Mouse (Mus musculus) forebrain, embryonic 16.5 days (tissue): ENCODE results near the gene Nfasc. TPM values are rescaled to one million over a fixed set of nuclear protein-coding genes. Genes with fewer than 3 reads are reported as not detected.

Experiments
- ATAC-seq: fragments of 200-750 bp; cut with Nextera tagmentation; 2 replicates; pipeline ENCODE4 v1.8.0; 2017; ENCODE audit warnings: mild to moderate bottlenecking, moderate library complexity
- H3K27ac ChIP-seq: fragments of 300-500 bp; sonication (generic); 2 replicates; pipeline ENCODE4 v1.5.1; 2014; ENCODE audit warnings: low read length, control low read depth
- H3K27me3 ChIP-seq: fragments of 300-500 bp; sonication (generic); replicated peaks from 2 replicates; pipeline ENCODE4 v1.6.1; 2014; ENCODE audit warnings: low read length; ENCODE audit not compliant: control insufficient read depth, insufficient read depth
- H3K36me3 ChIP-seq: fragments of 300-500 bp; sonication (generic); 2 replicates; pipeline ENCODE4 v1.6.1; 2014; ENCODE audit not compliant: control insufficient read depth, insufficient read depth
- H3K4me1 ChIP-seq: fragments of 300-500 bp; sonication (generic); replicated peaks from 2 replicates; pipeline ENCODE4 v1.6.1; 2014; ENCODE audit warnings: low read length; ENCODE audit not compliant: control insufficient read depth, insufficient read depth
- H3K4me2 ChIP-seq: fragments of 300-500 bp; sonication (generic); 2 replicates; pipeline ENCODE4 v1.6.1; 2014; ENCODE audit warnings: mild to moderate bottlenecking, low read length, control low read depth
- H3K4me3 ChIP-seq: fragments of 300-500 bp; sonication (generic); replicated peaks from 2 replicates; pipeline ENCODE4 v1.5.1; 2014; ENCODE audit warnings: mild to moderate bottlenecking, low read length, control low read depth
- H3K9ac ChIP-seq: fragments of 300-500 bp; sonication (generic); replicated peaks from 2 replicates; pipeline ENCODE4 v1.6.1; 2014; ENCODE audit warnings: low read depth, low read length, control low read depth
- H3K9me3 ChIP-seq: fragments of 300-500 bp; sonication (generic); 2 replicates; pipeline ENCODE4 v1.6.1; 2016; ENCODE audit warnings: low read length; ENCODE audit not compliant: control insufficient read depth
- WGBS: fragments of 180-500 bp; shearing (Covaris S2); extraction: QIAGEN DNeasy Blood & Tissue Kit; methylation state at CpG from one replicate; pipeline ENCODE4 v1.1.7; 2014; 5-methylcytosine and 5-hydroxymethylcytosine counted together
- polyA plus RNA-seq: library from polyadenylated mRNA; unstranded; fragments of >200 nt; fragmentation: Nextera tagmentation; extraction: Ambion mirVana; gene quantifications from 2 replicates; pipeline ENCODE4 v1.2.1, GENCODE M21; 2015

Gene Nfasc
- polyA plus RNA-seq, 1 experiment from 2014 or later = 61.8 TPM

- H3K9ac ChIP-seq = no peak overlapping the region
- no peak for ATAC-seq
- H3K4me2 ChIP-seq = no peak overlapping the region
- WGBS = 3% methylated on average over 4 of the region's 4 CpGs
- H3K27ac ChIP-seq = peak overlapping the region; percentile 58
- H3K9me3 ChIP-seq = no peaks in the 10 kb centered on the region
- peaks cover 38% of the 10 kb centered on the region for H3K4me1 ChIP-seq
- no peaks in the 10 kb centered on the region for H3K27me3 ChIP-seq
- no peaks in the 10 kb centered on the region; the same call in 1 of the 2 replicates for H3K36me3 ChIP-seq
- no peak overlapping the region for H3K4me3 ChIP-seq
Measured at GRCm38 (mm10) chr1:132585376-132585775, 156.2 kb downstream of the Nfasc start.

GRCm38 (mm10) chr1:132582998-132583604 is 158.5 kb downstream of the Nfasc start:
- H3K27ac ChIP-seq = peak overlapping the region; percentile 76
- H3K4me2 ChIP-seq = no peak overlapping the region
- no peaks in the 10 kb centered on the region for H3K27me3 ChIP-seq
- ATAC-seq = peak; percentile 34
- no peaks in the 10 kb centered on the region for H3K9me3 ChIP-seq
- WGBS = 70% methylated on average over 18 of the region's 18 CpGs
- H3K4me3 ChIP-seq = no peak overlapping the region
- no peaks in the 10 kb centered on the region; the same call in 1 of the 2 replicates for H3K36me3 ChIP-seq
- H3K9ac ChIP-seq = 0 out of 2 replicates have a peak overlapping the region, but pooled peaks have one; percentile 20
- peaks cover 38% of the 10 kb centered on the region for H3K4me1 ChIP-seq

- no peaks in the 10 kb centered on the region for H3K36me3 ChIP-seq
- no peak overlapping the region for H3K4me3 ChIP-seq
- no peak overlapping the region for H3K4me2 ChIP-seq
- 5% methylated on average over 14 of the region's 14 CpGs for WGBS
- ATAC-seq = peak; percentile 60
- H3K27ac ChIP-seq = peak overlapping the region; percentile 76
- no peaks in the 10 kb centered on the region for H3K27me3 ChIP-seq
- H3K9me3 ChIP-seq = no peaks in the 10 kb centered on the region
- peak overlapping the region; percentile 20; the same call in 1 of the 2 replicates for H3K9ac ChIP-seq
- peaks cover 38% of the 10 kb centered on the region for H3K4me1 ChIP-seq
Measured at GRCm38 (mm10) chr1:132581845-132582839, 159.5 kb downstream of the Nfasc start.

GRCm38 (mm10) chr1:132580063-132580462 is 161.5 kb downstream of the Nfasc start:
- Histone ChIP-seq H3K36me3 (no peaks in the 10 kb centered on the region), H3K4me3 (no peak overlapping the region), H3K9me3 (no peaks in the 10 kb centered on the region), H3K9ac (no peak overlapping the region), H3K4me2 (no peak overlapping the region), H3K27ac (no peak overlapping the region), H3K27me3 (no peaks in the 10 kb centered on the region), H3K4me1 (peaks cover 22% of the 10 kb centered on the region)
- ATAC-seq = no peak
- 84% methylated on average over 7 of the region's 7 CpGs for WGBS

GRCm38 (mm10) chr1:132576845-132577244 is 164.8 kb downstream of the Nfasc start:
- Histone ChIP-seq H3K27me3 (no peaks in the 10 kb centered on the region), H3K4me1 (peaks cover 6% of the 10 kb centered on the region), H3K9ac (no peak overlapping the region), H3K4me2 (no peak overlapping the region), H3K4me3 (no peak overlapping the region), H3K27ac (no peak overlapping the region), H3K36me3 (peaks cover 9% of the 10 kb centered on the region; the same call in 1 of the 2 replicates), H3K9me3 (no peaks in the 10 kb centered on the region)
- no peak for ATAC-seq
- WGBS = 95% methylated on average over 8 of the region's 8 CpGs

- peaks cover 22% of the 10 kb centered on the region for H3K4me1 ChIP-seq
- no peak overlapping the region for H3K27ac ChIP-seq
- WGBS = 94% methylated on average over 7 of the region's 7 CpGs
- peaks cover 9% of the 10 kb centered on the region; the same call in 1 of the 2 replicates for H3K36me3 ChIP-seq
- no peaks in the 10 kb centered on the region for H3K27me3 ChIP-seq
- no peak overlapping the region for H3K9ac ChIP-seq
- H3K9me3 ChIP-seq = no peaks in the 10 kb centered on the region
- ATAC-seq = no peak
- no peak overlapping the region for H3K4me2 ChIP-seq
- no peak overlapping the region for H3K4me3 ChIP-seq
Measured at GRCm38 (mm10) chr1:132572851-132573250, 168.7 kb downstream of the Nfasc start.

- peak overlapping the region; percentile 82 for H3K27ac ChIP-seq
- ATAC-seq = no peak
- no peaks in the 10 kb centered on the region for H3K27me3 ChIP-seq
- no peaks in the 10 kb centered on the region for H3K9me3 ChIP-seq
- no peak overlapping the region for H3K4me3 ChIP-seq
- H3K36me3 ChIP-seq = peaks cover 9% of the 10 kb centered on the region; the same call in 1 of the 2 replicates
- WGBS = 90% methylated on average over 1 of the region's 1 CpGs
- H3K4me1 ChIP-seq = peaks cover 22% of the 10 kb centered on the region
- H3K4me2 ChIP-seq = no peak overlapping the region
- H3K9ac ChIP-seq = no peak overlapping the region
Measured at GRCm38 (mm10) chr1:132571613-132572012, 170.0 kb downstream of the Nfasc start.

GRCm38 (mm10) chr1:132570906-132571305 is 170.7 kb downstream of the Nfasc start:
- peak overlapping the region; percentile 82 for H3K27ac ChIP-seq
- H3K36me3 ChIP-seq = peaks cover 9% of the 10 kb centered on the region; the same call in 1 of the 2 replicates
- peaks cover 22% of the 10 kb centered on the region for H3K4me1 ChIP-seq
- H3K9ac ChIP-seq = no peak overlapping the region
- H3K9me3 ChIP-seq = no peaks in the 10 kb centered on the region
- no peak overlapping the region for H3K4me3 ChIP-seq
- no peaks in the 10 kb centered on the region for H3K27me3 ChIP-seq
- ATAC-seq = no peak
- 82% methylated on average over 8 of the region's 8 CpGs for WGBS
- H3K4me2 ChIP-seq = no peak overlapping the region
